Mouse (Mus musculus): ENCODE results near the gene Gast.

The Gast gene

DNA sequence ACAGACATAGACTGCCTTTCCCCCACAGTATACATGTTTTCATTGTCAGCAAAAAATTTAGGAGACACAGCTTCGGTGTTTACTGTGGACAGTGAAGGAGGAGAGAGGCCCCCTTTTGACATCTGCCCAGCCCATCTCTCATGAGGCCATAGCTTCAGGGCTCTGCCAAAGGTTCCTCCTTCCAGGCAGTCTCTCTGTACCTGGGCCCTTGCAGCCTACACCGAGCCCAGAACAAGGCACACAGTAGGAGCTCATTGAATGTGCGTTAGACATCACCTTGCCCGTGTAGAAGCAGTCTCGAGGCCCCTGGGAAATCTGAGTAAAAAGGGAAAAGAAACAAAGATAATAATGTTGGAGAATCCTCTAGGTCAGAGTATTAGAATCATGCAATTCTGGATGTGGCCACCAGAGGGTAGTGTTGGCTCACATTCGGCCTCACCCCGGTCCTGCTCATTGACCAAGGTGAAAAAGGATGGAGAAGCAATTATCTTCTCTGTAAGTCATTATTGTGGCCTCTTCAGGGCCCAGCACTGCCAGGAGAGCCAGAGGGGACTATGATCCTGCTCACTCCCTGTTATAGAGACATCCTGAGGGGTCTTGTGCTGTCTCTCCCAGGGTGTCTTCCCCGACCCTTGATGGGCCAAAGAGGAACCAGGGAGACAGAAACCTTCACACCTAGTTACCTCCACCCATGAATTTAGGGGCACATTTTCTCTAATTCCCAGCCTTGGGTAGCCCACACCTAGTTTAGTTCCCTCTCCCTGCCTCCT is 28.2 kb downstream of the Gast start:
- peak; percentile 71 to 85 for DNase-seq

DNA sequence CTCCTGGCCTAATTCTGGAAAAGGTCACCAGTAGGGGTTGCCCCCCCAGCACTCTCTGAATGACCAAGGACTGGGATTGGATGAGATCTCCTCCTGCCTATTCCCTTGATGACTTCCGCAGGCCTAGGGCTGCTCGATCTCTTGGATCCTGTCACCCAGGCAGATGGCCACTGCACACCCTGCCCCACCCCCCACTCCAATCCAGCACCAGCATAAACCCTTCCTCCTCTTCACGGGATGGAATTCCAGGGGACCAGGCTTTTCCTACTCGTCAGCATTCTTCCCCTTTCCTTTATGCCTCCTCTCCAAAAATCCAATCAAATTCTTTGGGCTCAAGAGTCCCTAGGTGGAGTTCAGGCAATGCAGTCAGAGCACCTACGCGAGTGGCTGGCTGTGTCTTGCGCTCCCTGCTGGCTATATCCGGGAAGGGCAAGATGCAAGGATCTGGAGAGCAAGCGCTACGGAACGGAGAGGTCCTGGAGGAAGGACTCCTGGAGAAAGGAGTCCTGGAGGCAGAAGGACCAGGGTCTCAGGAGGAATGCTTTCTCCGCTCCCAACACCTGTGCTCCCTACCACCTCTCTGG is 28.9 kb downstream of the Gast start:
- DNase-seq, result peak; percentile 81 to 84

DNA sequence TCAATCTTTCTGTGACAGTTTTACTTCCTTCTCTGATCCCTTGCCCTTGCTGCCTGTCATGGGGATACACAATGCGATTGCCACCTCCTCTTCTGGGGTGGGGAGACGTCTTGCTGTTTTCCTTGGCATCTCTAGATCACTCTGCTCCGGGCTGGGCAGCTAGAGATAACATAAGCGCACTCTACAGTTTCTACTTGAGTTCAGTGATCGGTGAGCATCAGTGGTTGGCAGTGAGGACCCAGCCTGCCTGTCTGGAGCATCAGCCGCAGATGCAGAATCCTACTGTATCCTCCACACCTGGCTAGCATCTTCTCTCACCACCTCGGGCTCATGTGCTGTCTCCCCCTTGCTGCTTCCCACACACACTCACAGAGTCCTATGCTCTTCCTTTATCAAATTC is 34.9 kb downstream of the Gast start:
- peak in 1 of 2 experiments; percentile 31 for DNase-seq

- DNase-seq, result peak in 1 of 2 experiments; percentile 35
Observed at GRCm38 (mm10) chr11:100369822-100370221, 35.6 kb downstream of the Gast start.

DNA sequence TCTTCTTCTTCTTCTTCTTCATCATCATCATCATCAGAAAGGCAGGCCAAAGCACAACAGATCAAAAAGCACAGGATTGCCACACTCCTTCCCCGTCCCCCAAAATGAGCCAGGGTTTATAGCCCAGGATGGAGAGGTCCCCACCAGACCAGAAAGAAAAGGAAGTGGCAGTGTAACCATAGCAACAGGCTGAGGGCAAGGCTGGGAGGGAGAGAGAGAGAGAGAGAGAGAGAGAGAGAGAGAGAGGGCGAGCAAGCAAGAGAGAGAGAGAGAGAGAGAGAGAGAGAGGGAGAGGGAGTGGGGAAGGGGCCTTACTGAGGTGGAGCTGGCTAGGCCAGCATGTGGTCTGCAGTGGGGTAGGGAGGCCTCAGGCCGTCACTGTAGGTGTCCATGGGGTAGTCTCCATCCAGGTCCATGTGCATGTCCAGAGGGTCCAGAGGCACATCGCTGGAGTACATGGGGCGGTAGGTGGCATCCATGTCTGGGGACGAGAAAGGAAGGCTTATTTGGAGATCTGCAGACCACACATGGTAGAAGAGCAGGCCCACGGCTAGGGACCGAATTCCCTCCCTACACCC is 37.9 kb downstream of the Gast start:
- no peak for DNase-seq

DNA sequence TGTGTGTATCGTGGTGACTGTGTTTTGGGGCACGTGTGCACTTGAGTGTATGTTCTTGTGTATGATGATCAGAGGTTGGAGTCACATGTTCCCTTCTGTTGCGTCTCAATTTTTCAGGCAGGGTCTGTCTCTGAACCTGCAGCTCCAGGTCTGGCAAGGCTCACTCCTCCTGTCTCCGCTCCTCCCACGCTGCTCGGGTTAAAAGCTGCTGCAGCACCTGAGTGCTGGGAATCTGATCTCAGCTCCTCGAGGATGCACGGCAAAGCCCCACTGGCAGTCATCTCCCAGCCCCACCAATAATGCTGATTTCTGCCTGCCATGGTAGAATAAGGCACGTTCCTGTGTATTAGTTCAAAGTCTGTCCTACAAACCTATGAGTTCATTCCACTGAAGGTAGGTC is 40.9 kb downstream of the Gast start:
- DNase-seq, result peak in 1 of 2 experiments; percentile 31

DNA sequence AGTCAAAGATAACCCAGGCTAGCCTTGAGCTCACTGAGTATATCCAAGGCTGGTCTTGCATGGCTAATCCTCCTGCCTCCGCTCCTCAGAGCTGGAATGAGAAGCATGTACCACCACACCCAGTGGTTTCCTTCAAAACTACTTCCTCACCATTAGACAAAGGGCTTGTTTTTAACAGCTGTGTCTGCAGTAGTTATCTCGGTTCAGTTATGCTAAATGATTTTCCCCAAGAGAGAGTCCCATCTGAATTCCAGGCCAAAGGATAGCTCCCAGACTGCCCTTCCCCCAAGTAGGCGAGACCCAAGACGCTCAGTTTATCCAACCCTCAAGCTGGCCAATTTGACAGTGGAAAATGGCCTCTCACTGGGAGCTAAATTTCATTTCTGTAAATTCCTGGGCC is 41.8 kb downstream of the Gast start:
- DNase-seq, result no peak

- peak in 1 of 2 experiments; percentile 59 for DNase-seq
Observed at GRCm38 (mm10) chr11:100376746-100377389, 42.7 kb downstream of the Gast start.

DNA sequence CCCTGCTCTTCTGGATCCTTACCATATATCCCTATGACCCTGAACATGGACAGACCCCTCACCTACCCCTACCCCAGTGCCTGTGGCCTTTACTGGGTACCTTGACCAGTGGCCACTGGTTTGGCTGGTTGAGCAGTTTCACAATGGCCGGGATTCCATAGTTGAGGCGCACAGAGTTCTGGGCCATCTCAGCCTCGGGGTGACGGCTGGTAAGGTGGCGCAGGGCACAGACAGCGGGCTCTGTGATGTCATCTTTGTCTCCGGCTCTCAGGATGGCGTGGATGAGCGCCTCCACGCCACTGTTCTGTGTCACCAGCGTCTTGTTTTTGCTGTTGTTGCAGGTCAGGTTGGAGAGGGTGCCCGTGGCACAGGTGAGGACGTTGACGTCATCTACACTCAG is 43.8 kb downstream of the Gast start:
- no peak for DNase-seq

DNA sequence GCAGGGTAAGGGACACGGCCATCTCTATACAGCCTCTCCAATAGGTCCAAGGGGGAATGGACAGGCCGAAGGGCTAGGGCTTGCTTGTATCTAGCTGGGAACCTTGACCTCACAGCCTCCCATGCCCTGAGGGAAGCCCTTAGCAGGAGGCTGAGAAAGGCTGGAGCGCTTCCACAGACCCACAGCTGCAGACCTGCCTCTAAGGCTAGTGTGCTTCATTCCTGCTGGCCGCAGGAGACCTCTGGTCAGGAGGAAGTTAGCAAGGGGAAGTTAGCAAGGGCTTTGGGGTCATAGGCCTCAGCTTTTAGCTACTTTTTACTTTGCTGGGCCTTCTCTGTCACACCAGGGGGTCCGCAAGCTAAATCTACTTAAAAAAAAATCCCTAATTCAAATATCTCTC is 44.2 kb downstream of the Gast start:
- no peak for DNase-seq

DNA sequence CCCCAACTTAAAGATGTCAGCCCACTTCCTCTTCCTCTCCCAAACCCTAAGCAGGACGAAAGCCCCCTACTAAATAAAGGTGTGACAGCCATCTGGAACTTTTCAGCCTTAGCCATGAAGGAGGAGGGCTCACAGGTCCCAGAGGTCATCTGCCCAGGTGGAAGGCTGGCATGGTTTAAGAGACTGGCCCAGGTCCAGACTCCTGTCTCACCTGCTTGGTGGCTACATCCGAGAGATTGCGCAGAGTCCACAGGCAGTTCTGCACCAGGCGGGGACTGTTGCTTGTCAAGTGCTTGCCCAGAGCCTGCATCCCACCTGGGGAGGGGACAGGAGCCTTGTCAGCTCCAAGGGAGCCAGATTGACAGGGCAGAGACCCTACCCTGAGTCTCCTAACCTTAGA is 45.1 kb downstream of the Gast start:
- DNase-seq, result no peak

DNA sequence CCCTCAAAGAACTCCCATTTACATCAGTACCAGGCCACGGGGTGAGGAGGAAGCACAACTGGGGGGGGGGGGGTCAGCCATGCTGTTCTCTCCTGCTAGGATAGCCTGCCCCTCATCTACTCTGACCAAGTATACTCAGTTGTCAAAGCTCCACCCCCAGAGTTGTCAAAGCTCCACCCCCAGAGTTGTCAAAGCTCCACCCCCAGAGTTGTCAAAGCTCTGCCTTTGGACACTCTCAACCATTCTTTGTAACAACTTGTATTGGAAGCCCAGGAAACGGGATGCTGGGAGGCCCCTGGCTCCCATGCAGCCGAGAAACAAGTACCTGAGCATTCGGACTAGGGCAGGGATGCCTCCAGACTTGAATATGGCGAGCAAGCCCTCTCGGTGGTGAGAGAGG is 48.5 kb downstream of the Gast start:
- DNase-seq, result no peak

GRCm38 (mm10) chr11:100385016-100385415 is 50.8 kb downstream of the Gast start:
- DNase-seq, result no peak

GRCm38 (mm10) chr11:100386586-100386985 is 52.4 kb downstream of the Gast start:
- DNase-seq, result peak; percentile 68 to 91
